Mouse (Mus musculus): Measurements from ENCODE around the gene Gatc.

- TF ChIP-seq CTCF (IDR thresholded peaks at IDR 0.05; ENCODE audit: control insufficient read depth, insufficient read depth, insufficient read length), result no peak
- no peak for TF ChIP-seq MYOD1 (IDR thresholded peaks at IDR 0.05; ENCODE audit: control insufficient read depth, insufficient read length, low read depth)
- no peak for TF ChIP-seq MYOG (IDR thresholded peaks at IDR 0.05; ENCODE audit: control insufficient read depth, extremely low read depth, insufficient read length)
These were observed 30.8 kb upstream of the Gatc start for GRCm38 (mm10) chr5:115371736-115372135.
